Mouse (Mus musculus) CH12.LX (cell line): ENCODE data around the gene Slc38a2.

Source experiments
- BHLHE40 ChIP-seq: IDR thresholded peaks from 2 replicates; pipeline ENCODE4 v1.6.1; 2011; ENCODE audit warnings: mild to moderate bottlenecking, low read depth, low read length, improper control_type of control experiment
- CHD1 ChIP-seq: IDR thresholded peaks from 2 replicates; pipeline ENCODE4 v1.6.1; 2012; ENCODE audit warnings: low read depth, low read length, improper control_type of control experiment, inconsistent platforms
- CTCF ChIP-seq, 2 experiments: IDR thresholded peaks in 1 of 2; conservative IDR thresholded peaks in 1 of 2; 2 replicates each; pipeline ENCODE4 v1.5.1; 2011 to 2012; ENCODE audit warnings: low read depth in 2 of 2, low read length in 2 of 2, improper control_type of control experiment in 1 of 2, inconsistent platforms in 1 of 2, mild to moderate bottlenecking in 1 of 2, moderate library complexity in 1 of 2
- ELF1 ChIP-seq: IDR thresholded peaks from 2 replicates; pipeline ENCODE4 v1.6.1; 2014; ENCODE audit warnings: low read depth, mild to moderate bottlenecking, inconsistent platforms, low read length, improper control_type of control experiment
- EP300 ChIP-seq: IDR thresholded peaks from 2 replicates; pipeline ENCODE4 v1.6.1; 2011; ENCODE audit warnings: low read length, improper control_type of control experiment
- ETS1 ChIP-seq: conservative IDR thresholded peaks from 2 replicates; pipeline ENCODE4 v1.6.1; 2012; ENCODE audit warnings: low read depth, mild to moderate bottlenecking, inconsistent platforms, low read length, improper control_type of control experiment, moderate library complexity
- HCFC1 ChIP-seq: IDR thresholded peaks from 2 replicates; pipeline ENCODE4 v1.6.1; 2012; ENCODE audit warnings: low read depth, mild to moderate bottlenecking, inconsistent platforms, low read length, improper control_type of control experiment
- MAFK ChIP-seq: IDR thresholded peaks from 2 replicates; pipeline ENCODE4 v1.6.1; 2011; ENCODE audit warnings: low read length, improper control_type of control experiment; ENCODE audit not compliant: insufficient replicate concordance
- NRF1 ChIP-seq: IDR thresholded peaks from 2 replicates; pipeline ENCODE4 v1.6.1; 2014; ENCODE audit warnings: low read depth, mild to moderate bottlenecking, inconsistent platforms, low read length, improper control_type of control experiment, moderate library complexity
- POLR2A ChIP-seq: IDR thresholded peaks from 2 replicates; pipeline ENCODE4 v1.6.1; 2011; ENCODE audit warnings: low read depth, mild to moderate bottlenecking, improper control_type of control experiment, low read length
- RCOR1 ChIP-seq: conservative IDR thresholded peaks from 2 replicates; pipeline ENCODE4 v1.6.1; 2012; ENCODE audit warnings: low read depth, mild to moderate bottlenecking, inconsistent platforms, low read length, improper control_type of control experiment

DNA sequence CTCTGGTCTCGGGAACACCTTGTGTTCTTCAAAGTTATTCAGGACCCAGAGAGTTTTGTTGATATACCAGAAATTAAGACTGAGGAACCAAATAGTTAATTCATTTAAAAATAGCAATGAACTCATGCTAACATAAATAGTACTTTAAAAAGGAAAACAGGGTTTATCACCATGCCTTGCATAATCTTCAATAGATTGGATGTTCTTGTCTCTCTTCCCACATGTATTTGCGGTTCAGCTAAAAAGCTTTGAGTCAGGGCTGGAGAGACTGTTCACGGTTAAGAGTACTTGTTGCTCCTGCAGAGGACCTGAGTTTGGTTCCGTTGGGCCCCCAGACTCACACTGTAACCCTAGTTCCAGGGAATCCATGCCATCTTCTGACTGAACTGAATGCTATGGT, 16.8 kb upstream of the Slc38a2 start:
- TF ChIP-seq EP300, result no peak
- TF ChIP-seq CHD1, result no peak
- TF ChIP-seq RCOR1, result no peak
- no peak for TF ChIP-seq CTCF (conservative IDR thresholded peaks at IDR 0.05 in 1 of 2, IDR thresholded peaks at IDR 0.05 in 1 of 2; ENCODE audit: low read depth in 2 of 2, low read length in 2 of 2)
- no peak for TF ChIP-seq ETS1
- TF ChIP-seq POLR2A, result no peak
- no peak for TF ChIP-seq NRF1
- TF ChIP-seq MAFK, result no peak
- TF ChIP-seq ELF1, result no peak
- no peak for TF ChIP-seq BHLHE40
- no peak for TF ChIP-seq HCFC1
